Mouse (Mus musculus) stomach, postnatal 0 days (tissue): ENCODE measurements at regions not wholly inside any gene's neighbourhood (a gene's known extent, or its start where the extent isn't known, plus 50 kb on each side); places are given as distances from the start of the nearest gene placed in this dataset.

ENCODE experiments used
- ATAC-seq: fragments of 200-750 bp; cut with Nextera tagmentation; 2 replicates; pipeline ENCODE4 v1.8.0; 2017; ENCODE audit not compliant: low FRiP score, low TSS enrichment
- DNase-seq: peaks from one replicate; pipeline ENCODE4 v3.0.0-alpha.2; 2016; ENCODE audit warnings: low spot score
- H3K27ac ChIP-seq: fragments of 300-500 bp; sonication (generic); replicated peaks from 2 replicates; pipeline ENCODE4 v1.5.1; 2014; ENCODE audit warnings: mild to moderate bottlenecking, control low read depth
- H3K27me3 ChIP-seq: fragments of 300-500 bp; sonication (generic); 2 replicates; pipeline ENCODE4 v1.6.1; 2014; ENCODE audit warnings: low read length; ENCODE audit not compliant: control insufficient read depth, insufficient read depth
- H3K36me3 ChIP-seq: fragments of 300-500 bp; sonication (generic); 2 replicates; pipeline ENCODE4 v1.6.1; 2014; ENCODE audit warnings: low read length, mixed read lengths; ENCODE audit not compliant: control insufficient read depth, insufficient read depth
- H3K4me1 ChIP-seq: fragments of 300-500 bp; sonication (generic); replicated peaks from 2 replicates; pipeline ENCODE4 v1.6.1; 2014; ENCODE audit warnings: antibody characterized with exemption; ENCODE audit not compliant: control insufficient read depth, insufficient read depth
- H3K4me2 ChIP-seq: fragments of 300-500 bp; sonication (generic); replicated peaks from 2 replicates; pipeline ENCODE4 v1.6.1; 2014; ENCODE audit warnings: low read depth, mild to moderate bottlenecking, control low read depth, moderate library complexity
- H3K4me3 ChIP-seq: fragments of 300-500 bp; sonication (generic); 2 replicates; pipeline ENCODE4 v1.5.1; 2014; ENCODE audit warnings: low read depth, low read length, control low read depth
- H3K9ac ChIP-seq: fragments of 300-500 bp; sonication (generic); 2 replicates; pipeline ENCODE4 v1.6.1; 2014; ENCODE audit warnings: mild to moderate bottlenecking, low read length, control low read depth, mixed read lengths
- H3K9me3 ChIP-seq: fragments of 300-500 bp; sonication (generic); 2 replicates; pipeline ENCODE4 v1.6.1; 2016; ENCODE audit warnings: low read length; ENCODE audit not compliant: control insufficient read depth
- CTCF ChIP-seq: IDR thresholded peaks from 2 replicates; pipeline ENCODE4 v1.5.1; 2016; ENCODE audit warnings: antibody characterized with exemption, low read depth, mild to moderate bottlenecking, moderate library complexity
- EP300 ChIP-seq: optimal IDR thresholded peaks from 2 replicates; pipeline ENCODE3; 2016; ENCODE audit warnings: antibody characterized with exemption
- WGBS: fragments of 180-500 bp; shearing (Covaris S2); extraction: QIAGEN DNeasy Blood & Tissue Kit; methylation state at CpG from one replicate; pipeline ENCODE4 v1.1.7; 2014; 5-methylcytosine and 5-hydroxymethylcytosine counted together

- no peaks in the 10 kb centered on the region for H3K9me3 ChIP-seq
- no peak overlapping the region for H3K4me3 ChIP-seq
- no peaks in the 10 kb centered on the region for H3K36me3 ChIP-seq
- H3K4me2 ChIP-seq = no peak overlapping the region
- 50% methylated on average over 4 of the region's 4 CpGs for WGBS
- DNase-seq (no peak), ATAC-seq (peak; percentile 58)
- H3K27me3 ChIP-seq = no peaks in the 10 kb centered on the region
- no peak overlapping the region for H3K27ac ChIP-seq
- TF ChIP-seq CTCF (no peak), EP300 (no peak)
- no peak overlapping the region for H3K9ac ChIP-seq
- H3K4me1 ChIP-seq = 0 out of 2 replicates have a peak, but pooled peaks cover 2% of the 10 kb centered on the region
These were observed 203.3 kb downstream of the Opa1 start for GRCm38 (mm10) chr16:29782441-29782840.

GRCm38 (mm10) chr16:29785114-29785513, 206.0 kb downstream of the Opa1 start:
- H3K9me3 ChIP-seq = no peaks in the 10 kb centered on the region
- H3K27me3 ChIP-seq = no peaks in the 10 kb centered on the region
- no peak overlapping the region for H3K27ac ChIP-seq
- H3K4me3 ChIP-seq = no peak overlapping the region
- DNase-seq (no peak), ATAC-seq (no peak)
- H3K4me2 ChIP-seq = no peak overlapping the region
- TF ChIP-seq CTCF (peak; percentile 55), EP300 (no peak)
- H3K4me1 ChIP-seq = 0 out of 2 replicates have a peak, but pooled peaks cover 4% of the 10 kb centered on the region
- H3K36me3 ChIP-seq = no peaks in the 10 kb centered on the region
- H3K9ac ChIP-seq = no peak overlapping the region
- 100% methylated on average over 3 of the region's 3 CpGs for WGBS

GRCm38 (mm10) chr16:29786540-29786939, 207.4 kb downstream of the Opa1 start:
- Histone ChIP-seq H3K4me1 (0 out of 2 replicates have a peak, but pooled peaks cover 4% of the 10 kb centered on the region), H3K9ac (no peak overlapping the region), H3K27ac (no peak overlapping the region; the same call in 1 of the 2 replicates), H3K4me2 (no peak overlapping the region), H3K9me3 (no peaks in the 10 kb centered on the region), H3K27me3 (no peaks in the 10 kb centered on the region), H3K36me3 (no peaks in the 10 kb centered on the region), H3K4me3 (no peak overlapping the region)
- ATAC-seq (no peak), DNase-seq (no peak)
- no peak for TF ChIP-seq EP300
- no peak for TF ChIP-seq CTCF
- 86% methylated on average over 8 of the region's 8 CpGs for WGBS

GRCm38 (mm10) chr16:29787633-29788511, 208.7 kb downstream of the Opa1 start:
- DNase-seq (peak; percentile 77), ATAC-seq (peak; percentile 97)
- Histone ChIP-seq H3K4me2 (no peak overlapping the region), H3K27me3 (no peaks in the 10 kb centered on the region), H3K27ac (peak overlapping the region; percentile 93), H3K36me3 (no peaks in the 10 kb centered on the region), H3K4me3 (no peak overlapping the region), H3K9me3 (no peaks in the 10 kb centered on the region), H3K4me1 (0 out of 2 replicates have a peak, but pooled peaks cover 2% of the 10 kb centered on the region), H3K9ac (no peak overlapping the region; the same call in 1 of the 2 replicates)
- WGBS = 57% methylated on average over 5 of the region's 5 CpGs
- TF ChIP-seq EP300 (peak; percentile 81), CTCF (no peak)

GRCm38 (mm10) chr16:29790064-29790463, 210.9 kb downstream of the Opa1 start:
- WGBS = 92% methylated on average over 3 of the region's 3 CpGs
- Histone ChIP-seq H3K27me3 (no peaks in the 10 kb centered on the region), H3K27ac (no peak overlapping the region), H3K9ac (no peak overlapping the region), H3K4me1 (0 out of 2 replicates have a peak, but pooled peaks cover 2% of the 10 kb centered on the region), H3K4me2 (no peak overlapping the region), H3K36me3 (no peaks in the 10 kb centered on the region), H3K9me3 (no peaks in the 10 kb centered on the region), H3K4me3 (no peak overlapping the region)
- ATAC-seq (no peak), DNase-seq (no peak)
- TF ChIP-seq EP300 (no peak), CTCF (no peak)

GRCm38 (mm10) chr16:29799250-29799649, 220.1 kb downstream of the Opa1 start:
- Histone ChIP-seq H3K27me3 (no peaks in the 10 kb centered on the region), H3K4me2 (no peak overlapping the region), H3K4me3 (no peak overlapping the region), H3K4me1 (0 out of 2 replicates have a peak, but pooled peaks cover 4% of the 10 kb centered on the region), H3K27ac (no peak overlapping the region; the same call in 1 of the 2 replicates), H3K36me3 (no peaks in the 10 kb centered on the region), H3K9ac (no peak overlapping the region), H3K9me3 (no peaks in the 10 kb centered on the region)
- ATAC-seq = peak; percentile 73; the same call in 1 of the 2 replicates
- WGBS = 33% methylated on average over 3 of the region's 3 CpGs
- peak; percentile 40 for DNase-seq
- TF ChIP-seq EP300 (no peak), CTCF (no peak)
